Mouse (Mus musculus): ENCODE measurements around the gene Stox1.

The Stox1 gene

DNA sequence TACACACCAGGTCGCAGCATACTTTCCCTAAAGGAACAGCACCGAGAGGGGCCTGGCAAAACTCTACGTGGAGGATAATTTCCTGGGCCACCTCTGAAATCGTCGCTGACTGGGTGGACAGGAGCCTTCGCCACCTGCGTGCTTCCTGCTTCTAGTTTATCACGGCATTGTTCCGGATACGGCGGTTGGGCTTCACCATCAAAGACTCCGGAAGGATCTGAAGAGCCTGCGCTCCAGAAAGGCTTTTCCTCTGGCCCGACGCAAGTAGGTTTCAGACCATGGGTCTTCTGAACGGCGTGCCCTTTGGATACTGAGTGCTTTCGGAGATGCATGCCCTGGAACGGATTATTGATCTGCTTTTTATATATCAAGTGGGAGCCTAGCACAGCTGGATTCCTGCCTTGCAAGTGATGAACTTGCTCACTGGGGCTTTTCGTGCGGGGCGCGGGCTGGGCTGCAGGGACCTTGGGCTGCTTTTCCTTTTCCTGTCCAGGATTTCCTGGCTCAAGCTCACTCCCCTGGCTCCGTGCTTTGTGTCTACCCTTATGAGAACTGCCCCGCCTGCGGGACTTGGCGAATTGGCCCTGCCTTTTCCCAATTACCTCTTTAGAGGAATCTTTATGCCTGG is 60.9 kb downstream of the Stox1 start:
- DNase-seq (ENCODE audit: low read depth): peak; percentile 83

DNA sequence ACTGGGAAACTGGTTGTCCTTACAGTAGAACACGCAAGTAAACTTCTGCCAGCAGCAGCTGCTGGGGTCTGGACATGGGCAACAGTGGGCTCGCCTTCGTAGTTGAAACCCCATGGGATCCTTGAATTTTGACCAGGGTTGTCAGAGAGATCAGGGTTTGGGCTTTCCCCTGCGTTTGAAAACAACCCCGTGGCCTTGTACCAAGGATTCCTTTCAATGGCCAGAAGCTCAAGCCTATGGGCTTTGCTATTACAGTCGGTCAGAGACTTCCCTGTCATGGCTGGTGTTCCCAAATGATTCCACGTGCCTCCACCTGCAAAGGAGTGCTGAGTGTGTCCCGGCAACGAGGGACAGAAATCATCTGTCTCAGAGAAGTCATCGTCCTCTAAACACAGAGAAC is 61.8 kb downstream of the Stox1 start:
- DNase-seq (ENCODE audit: low read depth): no peak

DNA sequence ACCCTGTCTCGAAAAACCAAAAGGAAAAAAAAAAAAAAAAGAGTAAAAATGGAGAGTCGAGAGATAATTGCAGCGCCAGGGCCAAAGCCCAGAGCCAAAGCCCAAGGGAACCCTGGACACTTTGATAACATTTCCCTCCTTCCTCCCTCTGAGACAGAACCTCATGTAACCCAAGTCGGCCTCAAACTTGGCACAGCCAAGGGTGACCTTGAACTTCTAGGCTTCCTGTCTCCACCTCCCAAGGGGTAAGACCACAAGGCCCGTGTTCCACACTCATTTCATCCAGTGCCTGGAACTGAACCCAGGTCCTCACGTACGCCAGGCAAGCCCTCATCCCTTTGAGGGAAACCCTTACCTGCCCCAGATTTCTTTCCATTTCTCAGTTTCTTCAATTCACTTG is 69.2 kb downstream of the Stox1 start:
- no peak for DNase-seq (ENCODE audit: low read depth)

DNA sequence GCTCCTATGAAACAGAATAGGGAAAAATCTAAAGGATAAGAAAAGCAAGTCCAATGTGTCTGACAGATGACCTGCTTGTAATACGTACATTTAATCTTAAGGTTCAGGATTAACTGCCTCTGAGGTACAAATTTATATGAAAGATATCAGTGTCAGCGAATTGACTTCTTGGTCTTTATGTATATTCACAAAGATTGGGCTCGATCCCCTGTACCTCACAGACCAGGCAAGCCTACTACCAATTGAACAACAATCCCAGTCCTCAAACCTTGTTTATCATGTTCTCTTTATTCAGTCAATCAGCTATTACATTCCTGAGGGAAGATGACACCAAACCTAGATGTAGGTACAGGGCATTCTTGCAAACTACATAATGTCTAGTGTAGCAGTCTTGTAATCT is 74.0 kb downstream of the Stox1 start:
- no peak for DNase-seq (ENCODE audit: low read depth)

DNA sequence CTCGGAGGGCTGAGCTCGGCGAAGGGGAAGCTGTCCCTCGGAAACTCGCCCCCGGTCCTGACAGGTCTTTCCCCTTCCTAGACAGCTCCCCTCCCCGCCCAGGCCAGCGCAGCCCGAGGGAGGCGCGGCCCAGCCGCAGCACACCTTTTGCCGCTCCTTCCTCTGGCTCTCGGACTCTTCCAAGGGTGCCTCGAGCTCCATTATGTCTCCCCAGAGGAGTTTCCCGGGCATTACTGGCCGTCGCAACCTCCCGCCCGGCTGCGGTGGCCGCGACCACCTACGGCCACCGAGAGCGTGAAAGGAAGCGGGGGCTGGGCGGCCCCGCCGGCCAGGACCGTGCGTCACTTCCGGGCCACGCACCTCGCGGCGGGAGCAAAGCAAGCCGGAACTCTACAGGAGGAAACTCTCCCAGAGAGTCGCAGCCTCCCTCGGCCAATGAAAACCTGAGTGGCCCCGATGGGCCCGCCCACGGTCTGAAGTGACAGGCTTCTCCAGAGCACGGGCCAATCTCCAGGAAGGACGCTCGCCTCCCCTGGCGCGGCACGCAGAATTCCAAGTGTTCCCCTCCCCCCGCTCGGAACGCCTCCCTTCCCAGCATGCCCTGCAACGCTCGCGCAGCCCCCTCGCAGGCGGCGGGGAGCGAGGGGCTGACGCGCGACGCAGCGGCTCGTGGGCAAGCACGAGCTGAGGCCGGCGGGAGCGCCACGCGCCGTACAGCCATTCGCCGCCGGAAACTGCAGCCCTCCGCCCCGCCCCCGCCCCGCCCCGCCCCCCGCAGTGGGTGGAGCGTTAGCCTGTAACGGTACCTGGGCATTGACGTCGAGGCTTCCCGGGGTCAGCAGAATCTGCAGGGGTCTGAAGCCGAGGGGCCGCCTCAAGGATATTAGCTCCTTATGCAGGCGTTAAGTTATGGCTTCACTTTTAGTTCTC is 74.8 kb downstream of the Stox1 start, which contains the start of gene Ddx50:
Gene Ddx50 (minus strand): TSS at position 338 of the 930 bp plus-strand sequence.
- DNase-seq (ENCODE audit: low read depth): peak; percentile 98

DNA sequence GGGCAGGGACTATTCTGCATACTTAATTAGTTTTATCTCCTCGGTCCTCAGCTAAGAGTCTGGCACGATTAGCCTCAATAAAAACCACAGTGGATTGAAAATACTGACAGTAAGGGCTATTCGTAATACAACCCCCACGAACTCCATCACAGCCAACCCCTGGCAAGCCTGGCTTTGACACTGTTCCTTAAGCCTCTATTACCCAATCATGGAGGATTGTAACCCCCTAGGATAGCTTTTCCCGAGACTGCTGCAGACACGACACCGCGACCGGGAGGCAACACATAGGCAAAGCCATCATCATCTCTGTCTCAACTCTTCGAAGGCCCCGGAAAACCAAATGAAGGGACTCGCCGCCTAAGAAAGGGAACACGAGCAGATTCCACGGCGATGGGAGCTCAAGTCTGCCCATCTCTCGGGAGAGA is 75.6 kb downstream of the Stox1 start:
- DNase-seq (ENCODE audit: low read depth): no peak
